Mouse (Mus musculus): ENCODE data around the gene Zfand6.

Zfand6 gene

GRCm38 (mm10) chr7:84689251-84690100 is at the start of gene Zfand6:
TSS of gene Zfand6 (minus strand) at chr7:84689959.
- DNase-seq (ENCODE audit: low spot score in 2 of 2): peak; percentile 98

DNA sequence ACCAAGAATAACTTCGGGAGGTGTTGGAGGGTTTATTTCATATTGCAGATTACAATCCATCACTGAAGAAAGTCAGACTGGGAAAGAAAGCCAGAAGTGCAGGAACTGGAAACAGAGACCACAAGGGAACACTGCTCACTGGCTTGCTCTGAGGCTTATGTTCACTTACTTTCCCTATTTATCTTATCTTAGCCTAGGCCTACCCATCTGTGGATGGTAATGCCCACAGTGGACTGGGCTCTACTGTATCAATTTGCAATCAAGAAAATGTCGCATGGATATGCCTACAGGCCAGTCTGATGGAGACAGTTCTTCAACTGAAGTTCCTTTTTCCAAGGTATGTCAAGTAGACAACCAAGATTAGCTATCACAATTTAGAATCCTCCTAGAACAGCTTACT is 47.0 kb upstream of the Zfand6 start:
- DNase-seq (ENCODE audit: low spot score in 2 of 2): no peak

DNA sequence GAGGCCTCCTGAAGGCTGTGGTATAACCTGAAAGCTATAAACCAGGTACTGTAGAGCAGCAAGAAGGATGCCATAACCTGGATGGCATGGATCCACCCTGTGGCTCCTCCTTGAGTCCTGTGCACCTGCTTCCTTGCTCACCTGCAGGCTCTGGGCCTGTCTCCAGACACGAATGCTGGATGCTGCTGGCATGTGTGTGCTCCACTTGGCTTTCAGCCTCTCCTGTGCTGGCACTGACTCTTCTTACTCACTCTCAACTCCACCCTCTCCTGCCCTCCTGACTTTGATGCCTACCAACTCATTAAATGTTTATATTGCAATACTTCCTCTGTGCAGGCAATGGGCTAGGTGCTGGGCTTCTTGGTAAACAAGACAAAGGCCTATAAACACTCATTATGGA is 43.3 kb upstream of the Zfand6 start:
- DNase-seq (ENCODE audit: low spot score in 2 of 2): no peak

- no peak for DNase-seq (ENCODE audit: low spot score in 2 of 2)
Observed at GRCm38 (mm10) chr7:84732052-84732451, 42.3 kb upstream of the Zfand6 start.

DNA sequence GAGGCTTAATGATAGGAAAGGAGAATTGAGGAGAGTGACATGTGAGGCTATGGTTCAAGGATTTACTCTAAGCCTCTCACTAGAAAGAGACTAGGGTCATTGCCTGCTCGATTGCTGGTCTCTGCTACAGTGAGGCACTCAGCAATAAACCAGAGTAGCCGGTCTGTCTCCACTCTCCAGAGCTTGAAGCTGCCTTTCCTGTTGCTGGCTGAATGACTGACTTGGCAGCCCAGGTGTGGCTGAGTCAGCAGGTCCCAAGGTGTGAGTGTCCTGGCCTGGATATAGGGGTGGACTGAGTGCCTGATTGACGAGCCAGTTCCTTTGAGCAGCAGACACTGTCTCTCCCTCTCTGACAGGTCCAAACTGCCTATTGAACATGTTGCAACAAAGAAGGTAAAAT is 41.3 kb upstream of the Zfand6 start:
- DNase-seq (ENCODE audit: low spot score in 2 of 2): no peak

- DNase-seq (ENCODE audit: low spot score in 2 of 2): peak; percentile 55 to 76
Observed at GRCm38 (mm10) chr7:84722804-84723459, 33.2 kb upstream of the Zfand6 start.

- DNase-seq (ENCODE audit: low spot score in 2 of 2): no peak
Observed at GRCm38 (mm10) chr7:84710287-84710958, 20.7 kb upstream of the Zfand6 start.

DNA sequence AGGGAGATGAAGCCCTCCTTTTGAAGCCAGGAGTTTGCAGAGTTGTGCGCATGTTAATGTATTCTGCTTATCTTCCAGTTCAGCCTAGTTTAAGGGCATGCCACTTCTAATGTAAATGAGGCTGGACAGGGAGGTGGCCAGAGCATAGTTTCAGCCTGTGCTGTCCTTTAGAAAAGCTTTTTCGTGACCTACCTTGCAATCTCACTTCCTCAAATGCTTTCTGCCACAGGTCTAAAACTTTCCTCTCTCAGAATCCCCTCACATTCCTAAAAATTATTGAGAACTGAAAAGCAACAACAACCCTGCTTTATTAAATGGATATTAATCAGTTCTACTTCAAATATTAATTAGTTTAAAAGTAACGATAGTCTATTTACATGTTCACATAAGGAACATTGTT is 17.1 kb upstream of the Zfand6 start:
- no peak for DNase-seq (ENCODE audit: low spot score in 2 of 2)

GRCm38 (mm10) chr7:84690101-84690509 is 346 bp upstream of the Zfand6 start:
- no peak for DNase-seq (ENCODE audit: low spot score in 2 of 2)

DNA sequence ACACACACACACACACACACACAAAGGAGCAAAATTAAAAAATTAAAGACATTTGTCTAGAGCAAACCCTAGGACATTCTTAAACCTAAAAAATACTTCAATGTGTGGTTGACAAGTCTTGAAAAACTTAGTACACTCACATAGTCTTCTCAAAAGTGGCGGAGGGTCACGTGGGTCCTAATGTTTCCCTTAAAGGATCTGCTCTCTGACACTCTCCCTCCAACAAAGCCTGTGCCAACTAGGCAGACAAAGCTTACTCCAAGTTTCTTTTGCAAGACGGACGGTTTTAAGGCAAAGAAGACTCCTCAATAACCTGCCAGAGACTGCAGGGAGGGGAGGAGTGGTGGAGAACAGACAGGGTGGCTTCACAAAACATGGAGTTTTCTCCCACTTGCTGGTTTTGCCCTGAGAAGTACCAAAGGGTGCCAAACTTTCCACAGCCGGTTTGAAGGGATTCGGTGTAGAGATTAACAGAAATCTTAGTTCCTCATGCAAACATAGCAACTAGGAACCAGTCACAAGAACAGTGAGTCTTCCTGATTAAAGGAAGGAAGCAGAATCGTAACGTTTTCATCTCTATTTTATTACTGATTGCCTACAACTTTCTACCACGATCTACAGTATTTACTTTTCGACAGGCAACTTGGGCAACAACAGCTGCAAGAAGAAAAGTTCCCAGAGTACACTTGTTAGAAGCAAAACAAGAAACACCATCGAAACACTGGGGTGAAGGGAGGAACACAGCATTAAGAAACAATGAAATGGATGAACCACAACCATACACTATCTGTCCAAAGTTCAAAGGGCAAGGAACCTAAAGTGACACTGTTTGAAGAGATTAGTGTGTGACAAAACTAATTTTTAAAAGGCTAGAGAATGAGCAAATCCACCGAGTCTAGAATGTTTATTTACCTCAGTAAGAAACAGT is 1.8 kb downstream of the Zfand6 start:
- DNase-seq (ENCODE audit: low spot score in 2 of 2): peak in 1 of 2 experiments; percentile 11

DNA sequence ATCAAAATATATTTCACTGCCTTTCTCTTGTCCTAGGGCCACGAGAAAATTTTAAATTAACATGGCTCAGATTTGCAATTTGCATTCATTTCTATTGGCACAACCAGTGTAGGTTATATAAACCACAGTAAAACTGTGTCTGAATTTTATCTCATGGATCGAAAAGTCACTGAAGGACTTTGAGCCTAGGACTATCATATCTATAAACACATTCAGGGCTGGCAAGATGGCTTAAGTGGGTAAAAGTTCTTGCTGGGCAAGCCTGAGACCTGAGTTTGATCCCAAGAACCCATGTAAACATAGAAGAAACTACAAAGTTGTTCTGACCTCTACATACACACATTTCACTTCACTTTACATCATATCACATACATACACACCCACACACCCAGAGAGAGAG is 3.4 kb downstream of the Zfand6 start:
- no peak for DNase-seq (ENCODE audit: low spot score in 2 of 2)

DNA sequence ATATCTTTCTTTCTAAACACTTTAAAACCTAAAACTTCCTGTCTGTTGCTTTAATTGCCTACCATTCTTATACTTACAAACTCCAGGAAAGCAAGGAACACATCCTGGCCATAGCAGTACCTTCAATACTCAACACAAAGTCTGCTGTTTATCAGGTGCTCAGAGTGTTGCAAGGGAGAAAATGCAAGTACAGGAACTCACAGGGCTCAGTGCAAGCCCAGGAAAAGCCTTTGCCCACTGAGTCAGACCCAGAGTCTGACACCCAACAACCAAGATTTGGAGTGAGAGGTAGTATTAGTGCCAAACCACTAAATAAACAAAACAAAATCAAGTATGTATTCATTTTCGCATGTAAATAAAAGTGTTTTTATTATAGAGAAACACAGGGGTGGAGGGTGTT is 5.1 kb downstream of the Zfand6 start:
- DNase-seq (ENCODE audit: low spot score in 2 of 2): no peak

DNA sequence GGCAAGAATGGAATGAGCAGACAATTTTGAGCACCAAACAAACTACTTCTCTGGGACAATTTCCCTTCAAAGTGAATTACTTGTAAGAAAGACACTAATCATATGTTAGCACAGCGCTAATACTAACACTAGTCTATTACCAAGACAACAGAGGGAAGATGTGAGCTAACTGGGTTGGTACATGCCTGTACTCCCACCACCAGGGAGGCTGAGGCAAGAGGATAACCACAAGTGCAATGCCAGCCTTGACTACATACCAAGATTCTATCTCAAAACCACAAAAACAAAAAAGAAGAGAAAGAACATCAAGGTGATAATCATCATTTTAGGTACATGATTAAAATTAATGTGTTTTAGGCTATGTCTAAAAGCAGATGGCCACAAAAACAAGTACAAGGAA is 8.2 kb downstream of the Zfand6 start:
- DNase-seq (ENCODE audit: low spot score in 2 of 2): no peak

DNA sequence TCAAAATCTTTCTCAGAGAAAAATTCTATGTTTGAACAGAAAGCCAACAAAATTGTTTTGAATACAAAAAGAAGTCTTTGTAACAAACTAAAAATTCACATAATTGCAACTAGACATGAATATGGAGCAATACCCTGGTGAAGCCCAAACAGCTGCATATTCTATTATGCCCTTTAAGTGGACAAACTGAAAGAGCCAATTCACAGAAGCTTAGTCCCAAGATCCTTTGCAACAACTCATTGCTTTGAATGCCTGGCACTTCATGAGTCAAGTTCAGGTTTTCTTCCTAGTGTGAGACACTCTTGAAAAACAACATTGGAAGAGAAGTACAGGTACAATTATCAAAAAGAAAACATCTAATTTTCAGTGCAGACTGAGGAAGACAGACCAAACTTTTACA is 8.8 kb downstream of the Zfand6 start:
- no peak for DNase-seq (ENCODE audit: low spot score in 2 of 2)

DNA sequence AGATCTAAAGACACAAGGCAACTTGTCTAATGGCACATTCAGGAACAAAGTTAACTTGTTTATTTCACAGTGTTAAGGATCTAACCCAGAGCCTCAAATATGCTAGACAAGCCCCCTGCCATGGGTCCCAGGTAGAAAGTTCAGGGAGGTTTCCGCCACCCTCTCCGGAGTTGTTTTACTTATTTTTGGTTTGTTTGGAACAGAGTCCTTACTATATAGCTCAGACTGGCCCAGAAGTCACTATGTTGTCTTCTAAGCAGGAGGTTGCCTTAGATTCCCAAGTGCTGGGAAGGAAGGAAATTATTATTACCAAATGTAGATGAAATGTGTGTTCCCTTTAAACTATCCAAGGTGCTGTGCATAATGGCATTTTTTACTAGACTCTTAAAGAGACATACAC is 9.7 kb downstream of the Zfand6 start:
- DNase-seq (ENCODE audit: low spot score in 2 of 2): no peak

DNA sequence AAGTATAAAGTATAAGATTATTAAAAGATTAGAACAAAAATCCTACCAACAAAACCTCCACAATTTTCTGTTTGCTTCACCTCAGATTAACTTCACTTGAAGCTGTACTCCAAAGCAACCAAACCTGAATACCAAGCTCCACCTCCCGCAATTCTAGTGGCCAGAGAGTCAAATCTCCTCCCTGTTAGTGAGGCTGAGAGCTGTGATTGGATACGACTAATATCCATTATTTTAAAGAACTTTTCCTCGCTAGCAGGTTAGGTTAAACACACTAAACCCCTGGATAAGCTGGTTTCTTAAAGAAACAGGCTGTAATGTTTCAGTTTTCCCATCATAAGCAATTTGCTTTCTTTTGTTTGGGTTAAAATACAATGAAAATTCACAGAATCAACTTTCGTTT is 10.5 kb downstream of the Zfand6 start:
- DNase-seq (ENCODE audit: low spot score in 2 of 2): peak; percentile 81 to 87

DNA sequence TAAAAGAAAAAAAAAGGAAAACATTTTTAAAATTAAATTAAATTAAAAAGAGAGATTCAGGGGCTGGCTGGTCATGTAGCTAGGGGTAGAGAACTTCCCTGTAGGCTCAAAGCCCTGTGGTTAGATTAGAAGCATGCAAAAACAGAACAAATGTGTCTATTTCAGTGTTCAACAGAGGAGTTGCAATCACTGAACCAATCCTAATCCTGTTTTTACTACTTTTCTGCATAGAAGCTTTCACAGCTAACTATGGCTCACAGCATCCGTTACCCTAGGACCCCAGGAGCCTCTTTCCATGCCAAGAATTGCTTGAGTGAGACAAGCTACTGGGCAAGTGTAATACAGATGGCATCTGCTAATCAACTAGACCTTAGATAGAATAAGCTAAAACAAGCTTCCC is 16.7 kb downstream of the Zfand6 start:
- no peak for DNase-seq (ENCODE audit: low spot score in 2 of 2)

- no peak for DNase-seq (ENCODE audit: low spot score in 2 of 2)
Observed at GRCm38 (mm10) chr7:84669554-84670152, 20.1 kb downstream of the Zfand6 start.

GRCm38 (mm10) chr7:84667946-84668345 is 21.8 kb downstream of the Zfand6 start:
- DNase-seq (ENCODE audit: low spot score in 2 of 2): no peak

GRCm38 (mm10) chr7:84652740-84653139 is 37.0 kb downstream of the Zfand6 start:
- no peak for DNase-seq (ENCODE audit: low spot score in 2 of 2)

DNA sequence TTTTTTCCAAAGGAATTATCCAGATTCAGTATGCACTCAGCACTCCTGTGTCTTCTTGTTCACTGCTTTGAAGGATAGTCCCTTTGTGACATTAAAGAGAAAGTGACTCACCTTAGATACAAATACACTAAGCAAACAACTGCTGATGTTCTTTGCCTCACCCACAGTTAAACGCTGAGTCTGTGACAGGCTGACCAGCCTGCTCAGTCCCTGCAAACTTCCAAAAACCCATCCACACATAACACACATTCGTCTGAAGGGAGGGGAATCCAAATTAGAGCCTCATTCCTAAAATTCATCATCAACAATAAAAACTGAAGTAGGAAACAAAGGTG is 37.8 kb downstream of the Zfand6 start:
- DNase-seq (ENCODE audit: low spot score in 2 of 2): no peak

Measured in spleen, postnatal 36 days (tissue).